Mouse (Mus musculus) stomach, embryonic 16.5 days (tissue): ENCODE data around the gene Adgrg2. TPM values are rescaled to one million over a fixed set of nuclear protein-coding genes. Genes with fewer than 3 reads are reported as not detected.

Experiments used
- ATAC-seq: fragments of 200-750 bp; cut with Nextera tagmentation; 2 replicates; pipeline ENCODE4 v1.8.0; 2017; ENCODE audit warnings: moderate number of reproducible peaks, moderate TSS enrichment; ENCODE audit not compliant: insufficient read depth, low FRiP score
- H3K27ac ChIP-seq: fragments of 300-500 bp; sonication (generic); 2 replicates; pipeline ENCODE4 v1.5.1; 2014; ENCODE audit warnings: low read length
- H3K27me3 ChIP-seq: fragments of 300-500 bp; sonication (generic); 2 replicates; pipeline ENCODE4 v1.6.1; 2014; ENCODE audit warnings: low read length, control low read depth, mixed read lengths; ENCODE audit not compliant: control insufficient read depth, insufficient read depth
- H3K36me3 ChIP-seq: fragments of 300-500 bp; sonication (generic); 2 replicates; pipeline ENCODE4 v1.6.1; 2014; ENCODE audit warnings: low read length; ENCODE audit not compliant: control insufficient read depth, insufficient read depth
- H3K4me1 ChIP-seq: fragments of 300-500 bp; sonication (generic); 2 replicates; pipeline ENCODE4 v1.6.1; 2014; ENCODE audit warnings: low read length, control low read depth, mixed read lengths; ENCODE audit not compliant: control insufficient read depth, insufficient read depth
- H3K4me2 ChIP-seq: fragments of 300-500 bp; sonication (generic); 2 replicates; pipeline ENCODE4 v1.6.1; 2014; ENCODE audit warnings: low read depth, low read length, mixed read lengths
- H3K4me3 ChIP-seq: fragments of 300-500 bp; sonication (generic); replicated peaks from 2 replicates; pipeline ENCODE4 v1.5.1; 2014; ENCODE audit warnings: mild to moderate bottlenecking, low read length
- H3K9ac ChIP-seq: fragments of 300-500 bp; sonication (generic); 2 replicates; pipeline ENCODE4 v1.6.1; 2014; ENCODE audit warnings: low read length
- H3K9me3 ChIP-seq: fragments of 300-500 bp; sonication (generic); replicated peaks from 2 replicates; pipeline ENCODE4 v1.6.1; 2016; ENCODE audit warnings: low read length, control low read depth; ENCODE audit not compliant: control insufficient read depth
- WGBS: fragments of 180-500 bp; shearing (Covaris S2); extraction: QIAGEN DNeasy Blood & Tissue Kit; methylation state at CpG from one replicate; pipeline ENCODE4 v1.1.7; 2014; 5-methylcytosine and 5-hydroxymethylcytosine counted together
- polyA plus RNA-seq: library from polyadenylated mRNA; unstranded; fragments of >200 nt; fragmentation: Nextera tagmentation; extraction: Ambion mirVana; gene quantifications from 2 replicates; pipeline ENCODE4 v1.2.1, GENCODE M21; 2015

Adgrg2 gene
- 5.1 and 5.2 TPM in 2 replicates for polyA plus RNA-seq

DNA sequence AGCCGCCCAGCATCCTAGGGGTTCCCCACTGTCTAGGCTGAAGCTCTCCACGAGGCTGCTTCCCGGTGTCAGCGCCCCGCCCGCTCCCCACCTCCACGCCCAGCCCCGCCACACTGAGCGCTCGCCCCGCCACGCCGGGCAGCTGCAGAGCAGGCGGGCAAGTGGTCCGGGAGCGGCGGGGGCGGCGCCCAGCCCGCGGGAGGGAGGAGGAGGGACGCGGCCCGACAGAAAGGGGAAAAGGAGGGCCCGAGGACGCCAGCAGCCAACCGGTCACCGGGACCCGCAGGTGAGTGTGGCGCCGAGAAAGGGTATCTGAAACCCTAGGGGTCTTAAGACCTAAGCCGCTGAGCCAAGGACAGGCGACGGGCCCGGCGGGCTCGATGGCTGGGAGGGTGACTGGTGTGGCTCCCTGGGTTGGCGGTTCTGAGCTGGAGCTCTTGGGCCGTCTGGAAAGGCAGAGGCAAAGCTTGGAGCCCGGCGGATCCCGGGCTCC, at the start of gene Adgrg2:
Gene Adgrg2 (plus strand): TSS at position 227 of the 493 bp plus-strand sequence.
- no peaks in the 10 kb centered on the region for H3K36me3 ChIP-seq
- no peaks in the 10 kb centered on the region for H3K4me1 ChIP-seq
- H3K9ac ChIP-seq, result peak within 1 kb of the TSS; percentile 60
- ATAC-seq, result peak; percentile 72
- peak within 1 kb of the TSS; percentile 61 for H3K4me2 ChIP-seq
- peak within 1 kb of the TSS; percentile 51 for H3K4me3 ChIP-seq
- peaks cover 8% of the 10 kb centered on the region; the same call in 1 of the 2 replicates for H3K27me3 ChIP-seq
- H3K9me3 ChIP-seq, result no peaks in the 10 kb centered on the region
- WGBS, result 10% methylated on average over 39 of the region's 42 CpGs
- no peak within 1 kb of the TSS for H3K27ac ChIP-seq

DNA sequence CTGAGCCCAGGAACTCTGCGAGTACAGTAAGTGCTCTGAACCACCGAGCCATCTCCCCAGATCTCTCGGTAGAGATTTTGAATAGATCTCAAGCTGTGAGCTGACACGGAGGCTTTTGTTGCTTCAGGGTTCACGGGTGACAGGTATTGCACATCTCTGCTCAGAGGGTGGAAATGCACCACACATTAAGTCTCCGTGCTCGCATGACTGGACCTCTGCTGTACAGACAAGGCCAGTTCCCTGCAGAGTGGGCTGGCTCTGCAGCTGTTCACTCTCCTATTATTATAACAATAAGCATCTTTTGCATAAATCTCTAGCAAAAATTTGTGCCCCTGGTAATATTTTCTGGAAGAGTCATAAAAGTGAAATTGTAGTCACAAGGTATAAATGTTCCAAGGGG, 39.5 kb upstream of the Adgrg2 start:
- H3K9me3 ChIP-seq, result no peaks in the 10 kb centered on the region
- H3K36me3 ChIP-seq, result no peaks in the 10 kb centered on the region
- H3K9ac ChIP-seq, result no peak overlapping the region
- no peak overlapping the region for H3K4me2 ChIP-seq
- ATAC-seq, result no peak
- H3K27ac ChIP-seq, result no peak overlapping the region
- WGBS, result 63% methylated on average over 7 of the region's 7 CpGs
- H3K4me1 ChIP-seq, result no peaks in the 10 kb centered on the region
- no peaks in the 10 kb centered on the region; the same call in 1 of the 2 replicates for H3K27me3 ChIP-seq
- no peak overlapping the region for H3K4me3 ChIP-seq

DNA sequence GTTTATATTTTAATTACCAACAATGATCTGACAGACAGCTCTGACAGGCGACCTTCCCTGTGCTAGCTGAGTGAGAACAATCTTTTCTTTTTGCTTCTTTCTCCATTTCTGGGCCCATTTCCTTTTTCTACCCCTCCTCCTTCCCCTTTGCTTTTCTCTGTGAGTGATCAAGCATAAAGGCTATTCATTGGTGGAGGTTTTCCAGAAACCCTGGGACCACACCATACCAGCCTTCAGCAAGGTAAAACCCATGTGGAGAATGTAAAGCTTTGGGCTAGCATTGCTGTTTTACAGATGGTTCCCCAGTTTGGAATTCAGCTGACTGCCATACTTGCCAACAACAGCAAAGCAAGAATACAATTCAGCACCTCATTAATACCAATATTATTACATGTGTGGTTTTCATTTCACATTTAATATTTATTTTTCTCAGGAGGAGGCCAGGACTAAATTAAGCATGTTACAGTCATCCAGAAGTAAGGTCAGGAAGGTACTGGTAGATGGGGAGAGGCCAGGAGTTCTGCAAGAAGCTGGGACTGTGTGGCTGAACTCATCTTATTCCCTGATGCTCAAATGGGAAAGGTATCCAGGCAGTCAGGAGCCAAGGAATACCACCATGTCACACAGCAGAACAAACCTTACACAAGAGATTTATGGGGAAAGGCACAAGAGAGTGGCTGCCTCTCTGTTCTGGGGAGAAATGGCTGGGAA, 38.4 kb upstream of the Adgrg2 start:
- 52% methylated on average over 1 of the region's 1 CpGs for WGBS
- no peak for ATAC-seq
- no peak overlapping the region for H3K4me2 ChIP-seq

DNA sequence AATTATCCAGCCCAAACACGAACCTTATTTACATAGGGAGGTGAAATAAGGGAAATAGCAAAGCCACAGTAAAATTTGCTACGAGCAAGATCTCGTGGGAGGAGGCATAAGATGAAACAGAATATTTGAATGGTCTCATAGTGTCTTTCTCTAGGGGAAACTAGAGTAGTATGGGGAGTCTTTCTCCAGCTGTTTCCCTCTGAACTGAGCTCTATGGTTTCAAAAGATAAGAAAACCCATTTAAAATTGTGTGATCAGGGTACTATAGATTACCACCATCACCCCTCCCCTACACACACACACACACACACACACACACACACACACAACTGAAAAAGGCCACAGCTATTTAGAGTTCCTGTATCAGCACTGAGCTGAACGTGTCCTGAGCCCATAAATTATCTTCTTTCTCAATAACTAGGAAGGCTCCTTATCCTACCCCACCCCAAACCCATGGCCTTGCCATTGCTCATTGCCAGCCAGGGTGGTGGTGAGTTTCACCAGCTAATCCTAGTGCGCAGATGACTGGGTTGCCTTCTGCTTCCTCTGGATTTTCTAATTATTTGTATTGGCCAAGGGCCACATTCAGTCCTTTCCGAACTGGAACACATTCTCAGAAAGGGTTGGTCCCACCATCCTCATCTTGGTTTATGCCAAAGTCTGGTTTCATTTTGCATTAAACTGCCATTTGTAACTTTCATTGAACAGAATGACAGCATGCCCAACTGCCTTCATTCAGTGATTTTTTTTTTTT, 5.6 kb upstream of the Adgrg2 start:
- 74% methylated on average over 6 of the region's 6 CpGs for WGBS
- Histone ChIP-seq H3K27me3 (peaks cover 10% of the 10 kb centered on the region; the same call in 1 of the 2 replicates), H3K9ac (no peak overlapping the region), H3K4me1 (no peaks in the 10 kb centered on the region), H3K4me2 (no peak overlapping the region), H3K27ac (no peak overlapping the region), H3K9me3 (no peaks in the 10 kb centered on the region), H3K36me3 (no peaks in the 10 kb centered on the region), H3K4me3 (no peak overlapping the region)
- no peak for ATAC-seq

More for the DNA sequence above, 38.4 kb upstream of the Adgrg2 start:
- no peak overlapping the region for H3K4me3 ChIP-seq
- H3K27me3 ChIP-seq, result no peaks in the 10 kb centered on the region; the same call in 1 of the 2 replicates
- no peak overlapping the region for H3K9ac ChIP-seq
- no peak overlapping the region for H3K27ac ChIP-seq
- H3K36me3 ChIP-seq, result no peaks in the 10 kb centered on the region
- no peaks in the 10 kb centered on the region for H3K4me1 ChIP-seq
- H3K9me3 ChIP-seq, result no peaks in the 10 kb centered on the region

DNA sequence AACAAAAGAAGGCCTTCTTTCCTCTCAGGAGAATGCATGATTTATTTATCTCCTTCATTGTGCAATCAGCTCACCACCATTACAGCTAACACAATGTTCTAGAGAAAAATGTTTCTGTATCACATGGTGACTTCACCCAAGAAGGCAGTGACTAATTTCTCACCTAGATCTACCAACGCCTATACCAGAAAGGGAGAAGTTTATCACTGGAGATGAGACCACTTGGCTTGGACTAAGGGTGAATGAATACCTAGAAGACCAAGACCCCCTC, 5.1 kb upstream of the Adgrg2 start:
- Histone ChIP-seq H3K9me3 (no peaks in the 10 kb centered on the region), H3K4me3 (no peak overlapping the region), H3K36me3 (no peaks in the 10 kb centered on the region), H3K4me2 (no peak overlapping the region), H3K27ac (no peak overlapping the region), H3K4me1 (no peaks in the 10 kb centered on the region), H3K9ac (no peak overlapping the region), H3K27me3 (peaks cover 12% of the 10 kb centered on the region; the same call in 1 of the 2 replicates)
- no peak for ATAC-seq
- 93% methylated on average over 1 of the region's 1 CpGs for WGBS

DNA sequence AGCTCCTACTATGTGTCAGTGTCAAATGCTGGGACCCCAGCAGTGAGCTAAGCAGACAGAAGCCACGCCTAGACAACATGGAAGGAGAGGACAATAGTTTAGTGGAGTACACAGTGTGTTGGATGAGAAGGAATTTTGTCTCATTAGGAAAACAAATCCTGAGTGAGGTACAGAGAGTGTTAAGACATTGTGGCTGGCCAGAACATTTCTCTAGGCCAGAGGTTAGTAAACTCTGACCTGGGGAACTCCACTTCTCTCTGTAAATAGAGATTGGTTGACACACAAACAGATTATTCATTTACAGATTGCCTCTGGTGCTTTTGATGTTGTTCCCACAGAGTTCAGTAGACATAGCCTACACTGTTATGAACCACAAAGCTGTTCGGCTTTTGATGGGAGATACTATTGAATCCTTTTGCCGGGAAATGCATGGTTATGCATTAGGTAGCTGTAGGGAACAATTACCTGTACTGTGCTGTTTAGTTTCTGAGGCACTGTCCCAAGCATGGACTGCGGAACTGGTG, 22.5 kb downstream of the Adgrg2 start:
- H3K4me2 ChIP-seq, result no peak overlapping the region

DNA sequence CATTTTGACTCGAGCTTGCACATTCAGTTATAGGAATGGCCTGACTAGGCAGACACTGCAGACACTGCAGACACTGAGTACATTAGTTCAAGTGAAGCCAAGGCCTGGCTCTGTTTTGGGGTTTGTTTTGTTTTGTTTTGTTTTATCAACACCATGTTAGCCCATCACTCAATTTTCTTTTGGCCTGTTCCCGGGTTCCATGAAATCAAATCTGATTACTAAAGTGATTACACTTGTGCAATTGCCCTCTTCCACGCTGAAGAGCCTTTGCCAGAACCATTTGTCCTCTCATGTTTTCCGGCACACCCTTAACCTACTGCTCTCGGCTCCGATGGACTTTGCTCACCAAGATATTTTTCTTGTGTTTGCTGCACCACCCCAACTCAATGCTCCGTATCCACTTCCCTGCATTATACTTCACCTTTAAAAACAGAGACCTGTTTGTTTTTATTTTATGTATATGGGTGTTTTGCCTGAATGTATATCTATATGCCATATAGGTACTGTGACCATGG, 23.4 kb downstream of the Adgrg2 start:
- H3K4me2 ChIP-seq, result no peak overlapping the region

More for the DNA sequence above, 22.5 kb downstream of the Adgrg2 start:
- WGBS, result 79% methylated on average over 4 of the region's 4 CpGs
- no peak for ATAC-seq
- H3K9ac ChIP-seq, result no peak overlapping the region
- H3K9me3 ChIP-seq, result no peaks in the 10 kb centered on the region
- H3K27me3 ChIP-seq, result no peaks in the 10 kb centered on the region
- no peaks in the 10 kb centered on the region for H3K36me3 ChIP-seq
- H3K27ac ChIP-seq, result no peak overlapping the region
- H3K4me1 ChIP-seq, result no peaks in the 10 kb centered on the region
- no peak overlapping the region for H3K4me3 ChIP-seq

DNA sequence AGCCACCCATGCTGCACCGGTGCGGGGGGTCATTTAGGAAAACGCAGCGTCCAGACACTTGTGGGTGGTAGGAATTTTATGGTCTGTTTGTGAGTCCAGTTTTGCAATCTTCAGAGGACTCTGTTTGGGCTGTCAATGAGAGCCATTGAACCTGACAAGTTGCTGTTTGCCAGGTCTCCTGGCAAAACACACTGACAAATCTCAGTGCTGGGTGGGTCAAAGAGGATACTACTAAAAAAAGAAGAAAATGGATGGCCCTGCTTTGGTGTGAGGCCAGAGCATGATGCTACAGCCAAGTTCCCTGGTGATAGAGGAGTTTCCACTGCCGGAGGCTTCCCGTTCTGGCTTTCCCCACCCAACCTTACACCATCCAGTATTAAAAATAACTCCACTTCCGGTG, 27.9 kb downstream of the Adgrg2 start:
- H3K36me3 ChIP-seq, result no peaks in the 10 kb centered on the region
- no peaks in the 10 kb centered on the region for H3K9me3 ChIP-seq
- ATAC-seq, result no peak
- 69% methylated on average over 7 of the region's 7 CpGs for WGBS
- H3K4me3 ChIP-seq, result no peak overlapping the region
- no peak overlapping the region for H3K27ac ChIP-seq
- no peak overlapping the region for H3K4me2 ChIP-seq
- no peaks in the 10 kb centered on the region; the same call in 1 of the 2 replicates for H3K27me3 ChIP-seq
- H3K4me1 ChIP-seq, result no peaks in the 10 kb centered on the region
- no peak overlapping the region for H3K9ac ChIP-seq

More for the DNA sequence above, 23.4 kb downstream of the Adgrg2 start:
- no peaks in the 10 kb centered on the region for H3K36me3 ChIP-seq
- 76% methylated on average over 7 of the region's 7 CpGs for WGBS
- no peaks in the 10 kb centered on the region for H3K9me3 ChIP-seq
- H3K4me1 ChIP-seq, result no peaks in the 10 kb centered on the region
- H3K4me3 ChIP-seq, result no peak overlapping the region
- H3K9ac ChIP-seq, result no peak overlapping the region
- H3K27ac ChIP-seq, result no peak overlapping the region
- no peak for ATAC-seq
- no peaks in the 10 kb centered on the region; the same call in 1 of the 2 replicates for H3K27me3 ChIP-seq

DNA sequence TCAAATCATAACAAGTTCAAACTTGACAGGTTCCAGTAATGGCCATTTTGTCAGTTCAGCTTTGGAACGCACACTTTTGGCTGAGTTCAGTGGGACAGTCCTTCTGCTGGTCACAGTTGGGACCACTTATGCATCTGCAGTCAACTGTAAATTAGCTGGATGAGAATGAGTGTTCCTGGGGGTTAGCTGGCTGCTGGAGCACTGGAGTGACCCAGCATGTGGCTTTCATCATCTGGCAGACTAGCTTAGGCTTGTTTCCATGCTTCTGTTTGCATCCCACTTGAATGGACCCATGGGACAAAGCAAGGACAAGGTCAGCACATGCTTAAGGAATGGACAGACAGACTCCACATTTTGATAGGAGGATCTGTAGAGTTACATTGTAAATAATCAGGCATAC, 33.2 kb downstream of the Adgrg2 start:
- WGBS, result 69% methylated on average over 1 of the region's 1 CpGs
- H3K27me3 ChIP-seq, result peaks cover 5% of the 10 kb centered on the region; the same call in 1 of the 2 replicates
- no peaks in the 10 kb centered on the region for H3K4me1 ChIP-seq
- H3K4me2 ChIP-seq, result no peak overlapping the region
- no peaks in the 10 kb centered on the region for H3K36me3 ChIP-seq
- H3K9me3 ChIP-seq, result no peaks in the 10 kb centered on the region
- H3K9ac ChIP-seq, result no peak overlapping the region
- H3K27ac ChIP-seq, result no peak overlapping the region
- H3K4me3 ChIP-seq, result no peak overlapping the region
- ATAC-seq, result no peak
